31 mouse cellular contexts compared by ENCODE assay signal in the genomic region with DNA sequence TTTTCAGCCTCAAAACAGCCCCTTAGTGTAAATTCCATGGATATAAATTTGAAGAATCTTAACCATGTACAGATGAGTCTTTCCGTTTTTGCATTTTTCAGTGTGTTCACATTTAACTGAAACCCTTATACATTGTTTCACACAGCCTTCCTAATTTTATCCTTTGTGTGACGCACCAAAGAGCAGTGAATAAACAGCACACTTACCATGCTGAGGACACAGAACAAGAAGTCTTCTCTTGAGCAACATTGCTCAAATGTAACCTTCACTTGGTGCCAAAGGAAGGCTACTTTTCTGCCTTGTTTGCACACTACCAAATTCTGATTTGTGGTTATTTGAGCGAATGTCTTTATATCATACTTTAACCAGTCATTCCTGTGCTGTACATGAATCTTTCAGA.
"Had no signal": no experiment of that assay in that cellular context is flagged by ENCODE, and none has a peak within 500 bp of the region (broad histone marks: within the 10 kb centered on the region; RNA-seq: fewer than 3 reads in every experiment).

No protein-coding gene starts in this region.

- H3K4me3 ChIP-seq: left cerebral cortex, adult 2 months; limb, embryonic 12.5 days; limb, embryonic 13.5 days; limb, embryonic 15.5 days; liver, embryonic 12.5 days; liver, embryonic 13.5 days; liver, embryonic 15.5 days; lung, embryonic 15.5 days; megakaryocyte, embryonic 14.5 days; midbrain, embryonic 10.5 days; midbrain, embryonic 12.5 days; midbrain, embryonic 13.5 days; midbrain, embryonic 15.5 days; myocyte; neural tube, embryonic 12.5 days had no signal

- H3K27me3 ChIP-seq: limb, embryonic 12.5 days; limb, embryonic 13.5 days; limb, embryonic 15.5 days; liver, embryonic 12.5 days; liver, embryonic 13.5 days; liver, embryonic 15.5 days; lung, embryonic 15.5 days; megakaryocyte, embryonic 14.5 days; midbrain, embryonic 12.5 days; midbrain, embryonic 13.5 days; midbrain, embryonic 15.5 days; neural tube, embryonic 12.5 days had no signal

- H3K9me3 ChIP-seq: limb, embryonic 12.5 days; limb, embryonic 13.5 days; limb, embryonic 15.5 days; liver, embryonic 12.5 days; liver, embryonic 13.5 days; liver, embryonic 15.5 days; lung, embryonic 15.5 days; megakaryocyte, embryonic 14.5 days; midbrain, embryonic 10.5 days; midbrain, embryonic 12.5 days; midbrain, embryonic 13.5 days; midbrain, embryonic 15.5 days; neural tube, embryonic 12.5 days had no signal

- DNase-seq: left cerebral cortex, postnatal 4 days; liver; liver, embryonic 13.5 days; liver, postnatal 0 days; lung, adult 18-20 months; lung, adult 2 months; lung, embryonic 14.5 days; lung, postnatal 10 days; lung, postnatal 14 days; lung, postnatal 36 days; lung, postnatal 4 days; midbrain, embryonic 14.5 days had no signal

- H3K27ac ChIP-seq: left cerebral cortex, adult 2 months; limb, embryonic 12.5 days; limb, embryonic 13.5 days; limb, embryonic 15.5 days; liver, embryonic 12.5 days; liver, embryonic 13.5 days; liver, embryonic 14.5 days; liver, embryonic 15.5 days; lung, embryonic 15.5 days; macrophage; midbrain, embryonic 10.5 days; midbrain, embryonic 12.5 days; midbrain, embryonic 13.5 days; midbrain, embryonic 15.5 days; neural tube, embryonic 12.5 days had no signal

- H3K4me2 ChIP-seq: limb, embryonic 12.5 days; limb, embryonic 13.5 days; limb, embryonic 15.5 days; liver, embryonic 11.5 days; liver, embryonic 12.5 days; liver, embryonic 13.5 days; liver, embryonic 15.5 days; lung, embryonic 14.5 days; lung, embryonic 15.5 days; midbrain, embryonic 11.5 days; midbrain, embryonic 12.5 days; midbrain, embryonic 13.5 days; midbrain, embryonic 15.5 days; neural tube, embryonic 12.5 days had no signal

- H3K9ac ChIP-seq: limb, embryonic 12.5 days; limb, embryonic 13.5 days; limb, embryonic 15.5 days; liver, embryonic 12.5 days; liver, embryonic 13.5 days; liver, embryonic 14.5 days; liver, embryonic 15.5 days; liver, postnatal 0 days; lung, embryonic 14.5 days; lung, embryonic 15.5 days; midbrain, embryonic 12.5 days; midbrain, embryonic 13.5 days; midbrain, embryonic 15.5 days; neural tube, embryonic 12.5 days had no signal

- H3K4me1 ChIP-seq: limb, embryonic 12.5 days; limb, embryonic 13.5 days; limb, embryonic 15.5 days; midbrain, embryonic 10.5 days; midbrain, embryonic 12.5 days; midbrain, embryonic 13.5 days; midbrain, embryonic 15.5 days; neural tube, embryonic 12.5 days had no signal

- ATAC-seq: liver, embryonic 12.5 days; liver, postnatal 0 days; midbrain, embryonic 13.5 days; midbrain, embryonic 15.5 days; midbrain, embryonic 16.5 days had no signal

- H3K36me3 ChIP-seq: limb, embryonic 12.5 days; limb, embryonic 13.5 days; limb, embryonic 15.5 days; liver, embryonic 12.5 days; liver, embryonic 13.5 days; liver, embryonic 15.5 days; lung, embryonic 15.5 days; midbrain, embryonic 10.5 days; midbrain, embryonic 12.5 days; midbrain, embryonic 13.5 days; midbrain, embryonic 15.5 days; neural tube, embryonic 12.5 days had no signal
